Mouse (Mus musculus): ENCODE measurements around the gene Cdh1.
A peak's percentile ranks its signal among the peaks of the same experiment; 100 is the strongest.

Gene Cdh1

GRCm38 (mm10) chr8:106623451-106623850 lies 20.3 kb downstream of the Cdh1 start:
- no peak for DNase-seq (ENCODE audit: low spot score)

DNA sequence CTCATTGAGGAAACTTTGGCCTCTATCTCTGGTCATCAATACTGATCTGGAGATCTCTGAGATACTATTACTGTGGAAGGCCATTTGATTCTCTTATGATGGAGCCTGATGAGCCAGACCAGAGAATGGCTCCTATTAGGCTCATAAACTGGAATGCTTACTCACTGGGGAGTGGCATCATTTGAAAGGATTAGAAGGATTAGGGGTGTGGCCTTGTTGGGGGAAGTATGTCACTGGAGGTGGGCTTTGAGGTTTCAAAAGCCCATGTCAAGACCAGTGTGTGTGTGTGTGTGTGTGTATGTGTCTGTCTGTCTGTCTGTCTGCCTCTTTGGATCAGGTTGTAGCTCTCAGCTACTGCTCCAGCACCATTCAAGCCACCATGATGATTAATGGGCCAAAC lies 20.8 kb downstream of the Cdh1 start:
- no peak for DNase-seq (ENCODE audit: low spot score)

- no peak for DNase-seq (ENCODE audit: low spot score)
Measured at GRCm38 (mm10) chr8:106624743-106625142, 21.6 kb downstream of the Cdh1 start.

GRCm38 (mm10) chr8:106626096-106626865 lies 23.1 kb downstream of the Cdh1 start:
- DNase-seq (ENCODE audit: low spot score) = no peak

DNA sequence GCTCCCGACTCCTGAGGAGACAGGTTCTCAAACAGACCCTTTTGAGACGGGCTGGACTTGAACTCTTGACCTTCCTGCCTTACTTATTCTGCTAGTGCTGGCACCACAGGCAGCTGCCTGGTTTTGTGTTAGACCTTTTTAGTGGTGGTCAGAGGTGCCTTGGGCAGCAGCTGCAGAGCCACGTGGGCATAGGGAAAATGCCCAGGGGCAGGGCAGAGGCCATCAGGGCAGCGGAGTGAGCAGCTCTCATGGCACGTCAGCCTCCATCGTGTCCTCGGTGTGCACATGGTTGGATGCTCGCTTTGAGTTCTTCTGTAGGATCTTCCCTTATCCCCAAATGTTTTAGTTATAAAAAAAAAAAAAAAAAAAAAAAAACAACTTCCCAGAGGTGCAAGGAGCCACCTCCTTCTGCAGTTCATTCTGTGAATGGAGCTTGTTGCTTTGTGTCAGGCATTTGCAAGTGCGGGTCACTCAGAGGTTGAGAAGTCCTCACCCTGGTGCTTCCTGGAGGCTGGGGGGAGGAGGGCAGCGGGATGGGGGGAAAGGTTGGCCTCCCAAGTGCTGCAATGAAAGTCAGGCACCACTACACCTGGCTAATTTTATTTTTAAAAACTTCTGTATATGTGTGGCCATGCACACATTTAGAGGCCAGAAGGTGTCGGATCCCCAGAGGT lies 25.3 kb downstream of the Cdh1 start:
- DNase-seq (ENCODE audit: low spot score) = no peak

GRCm38 (mm10) chr8:106629456-106629855 lies 26.3 kb downstream of the Cdh1 start:
- no peak for DNase-seq (ENCODE audit: low spot score)

DNA sequence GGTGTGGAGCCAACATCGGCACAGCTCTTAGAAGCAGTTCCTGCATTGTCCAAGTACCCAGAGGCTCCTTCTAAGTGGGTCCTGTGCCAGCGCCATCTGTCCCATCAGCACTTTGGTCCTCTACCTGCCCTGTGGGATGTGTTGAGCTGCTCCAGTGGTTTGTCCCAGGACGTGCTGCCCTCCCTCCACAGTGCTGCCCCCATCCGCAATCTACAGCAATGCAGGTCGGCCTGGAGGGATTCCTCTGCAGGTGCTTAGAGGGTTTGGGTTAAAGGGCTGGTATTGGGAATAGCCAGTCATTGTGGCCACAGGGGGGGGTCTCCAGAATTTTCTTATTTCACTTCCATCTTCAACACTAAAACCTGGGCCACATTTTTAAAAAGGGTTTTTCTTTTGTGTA lies 28.8 kb downstream of the Cdh1 start:
- DNase-seq (ENCODE audit: low spot score) = no peak

DNA sequence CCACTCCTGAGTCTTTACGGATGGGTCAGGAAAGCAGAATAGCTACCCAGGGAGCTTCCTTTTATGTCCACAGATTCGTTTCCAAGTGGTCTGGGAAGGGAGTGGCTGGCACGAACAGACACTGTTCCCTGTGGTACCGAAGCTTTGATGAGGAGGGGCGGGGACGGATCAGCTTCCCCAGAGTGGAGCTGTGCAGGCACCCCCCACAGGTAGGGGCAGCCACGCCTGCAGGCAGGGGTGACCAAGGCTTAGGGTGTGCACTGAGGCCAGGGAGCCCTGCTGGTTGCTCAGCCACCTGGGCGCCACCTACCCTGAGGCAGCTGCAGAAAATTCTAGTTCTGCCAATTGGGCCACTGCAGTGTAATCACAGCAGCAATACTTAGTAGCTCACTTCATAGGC lies 29.5 kb downstream of the Cdh1 start:
- no peak for DNase-seq (ENCODE audit: low spot score)

- no peak for DNase-seq (ENCODE audit: low spot score)
Measured at GRCm38 (mm10) chr8:106633361-106634158, 30.4 kb downstream of the Cdh1 start.

DNA sequence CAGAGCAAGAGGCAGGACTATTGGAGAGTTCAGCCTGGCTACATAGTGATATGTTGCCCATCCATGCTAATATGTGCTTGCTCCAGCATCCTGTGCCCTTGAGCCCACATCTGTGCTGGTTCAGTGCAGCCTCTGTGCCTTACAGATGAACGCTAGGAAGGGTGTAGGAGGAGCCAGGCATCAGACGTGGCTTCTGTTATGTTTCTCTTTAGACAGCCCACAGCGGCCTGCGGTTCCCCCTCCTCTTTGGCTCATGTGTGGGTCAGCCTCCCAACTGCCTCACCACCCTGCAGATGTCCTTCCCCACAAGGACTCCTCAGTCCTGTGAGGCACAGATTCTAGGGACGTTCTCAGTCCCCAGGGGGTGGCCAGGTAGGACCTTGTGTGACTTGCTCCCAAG lies 32.1 kb downstream of the Cdh1 start:
- no peak for DNase-seq (ENCODE audit: low spot score)

- no peak for DNase-seq (ENCODE audit: low spot score)
Measured at GRCm38 (mm10) chr8:106637446-106637845, 34.3 kb downstream of the Cdh1 start.

DNA sequence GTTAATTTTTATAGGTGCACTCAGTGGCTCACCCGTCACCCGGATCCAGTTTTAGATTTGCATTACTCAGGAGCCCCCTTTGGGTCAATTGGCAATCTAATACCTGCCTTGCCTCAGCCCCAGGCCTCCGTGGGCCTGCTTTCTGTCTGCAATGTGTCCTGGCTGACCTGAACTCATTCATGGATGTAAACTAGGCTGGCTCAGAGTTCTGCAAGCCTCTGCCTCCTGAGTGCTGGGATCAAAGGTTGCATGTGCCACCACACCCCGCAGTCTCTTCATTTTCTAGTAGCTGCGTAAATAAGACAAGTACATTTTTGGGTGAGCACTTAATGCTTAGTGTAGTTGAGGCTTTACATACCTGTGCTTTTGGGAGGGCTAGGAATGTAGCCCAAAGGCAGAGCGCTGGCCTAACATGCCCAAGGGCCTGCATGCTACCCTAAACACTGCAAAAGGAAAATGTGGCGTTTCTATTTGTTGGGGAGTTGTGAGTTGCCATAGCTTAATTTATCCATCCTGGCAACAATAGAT lies 35.7 kb downstream of the Cdh1 start:
- DNase-seq (ENCODE audit: low spot score) = no peak

DNA sequence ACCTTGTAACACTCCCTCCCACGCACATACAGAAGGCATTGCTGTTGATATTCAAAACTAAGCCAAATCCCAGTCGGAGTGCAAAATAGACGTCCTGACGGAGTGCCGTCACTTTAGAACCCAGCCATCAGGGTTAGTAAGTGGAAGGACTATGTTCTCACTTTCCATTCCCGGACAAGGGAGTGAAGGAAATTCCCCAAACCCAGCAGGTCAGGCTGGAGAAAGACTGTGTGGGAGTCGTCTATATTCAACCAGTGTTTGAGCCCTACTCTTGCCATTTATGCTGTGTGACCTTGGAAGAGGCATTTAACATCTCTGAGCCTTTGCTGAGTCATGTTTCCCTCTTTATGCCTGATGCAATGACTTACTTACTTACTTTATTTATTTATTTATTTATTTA lies 37.1 kb downstream of the Cdh1 start:
- no peak for DNase-seq (ENCODE audit: low spot score)

DNA sequence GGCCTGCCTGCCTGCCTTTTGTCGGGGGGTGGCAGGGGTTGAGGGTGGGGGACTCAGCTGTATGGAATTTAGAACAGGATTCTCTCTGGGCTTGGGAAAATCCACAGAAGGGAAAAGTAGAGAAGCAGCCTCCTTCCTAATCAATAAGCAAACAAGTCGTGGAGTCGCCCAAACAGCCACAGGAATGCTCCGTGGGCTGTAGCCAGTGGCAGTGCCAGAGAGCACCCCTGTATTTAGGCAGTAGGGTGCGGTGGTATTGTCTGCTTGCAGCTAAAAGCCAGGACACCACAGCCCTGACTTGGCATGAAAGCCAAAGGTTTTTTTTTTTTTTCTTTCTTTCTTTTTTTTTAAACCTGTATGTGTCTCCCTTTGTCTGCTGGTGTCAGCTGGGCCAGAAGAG lies 37.8 kb downstream of the Cdh1 start:
- DNase-seq (ENCODE audit: low spot score) = no peak

- no peak for DNase-seq (ENCODE audit: low spot score)
Measured at GRCm38 (mm10) chr8:106642172-106642571, 39.0 kb downstream of the Cdh1 start.

DNA sequence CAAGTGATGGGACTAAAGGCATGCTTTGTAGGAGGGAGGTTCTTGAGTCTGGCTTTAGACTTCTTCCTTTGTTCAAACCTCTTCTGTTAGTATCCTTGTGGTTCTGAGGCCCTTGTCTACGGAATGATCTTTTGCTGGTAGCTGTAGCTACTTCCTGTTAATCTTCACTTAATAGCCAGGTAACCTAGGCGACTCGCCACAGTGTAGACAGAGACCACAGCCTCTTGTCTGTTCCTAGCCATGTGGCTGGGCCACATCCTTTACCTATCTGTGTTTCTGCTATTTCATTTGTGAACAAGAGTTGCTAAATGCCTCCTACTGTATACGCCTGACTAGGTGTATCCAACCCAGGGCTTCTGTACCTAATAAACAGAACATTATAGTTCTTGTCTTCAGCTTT lies 39.9 kb downstream of the Cdh1 start:
- no peak for DNase-seq (ENCODE audit: low spot score)

- DNase-seq (ENCODE audit: low spot score) = no peak
Measured at GRCm38 (mm10) chr8:106644957-106645356, 41.8 kb downstream of the Cdh1 start.

DNA sequence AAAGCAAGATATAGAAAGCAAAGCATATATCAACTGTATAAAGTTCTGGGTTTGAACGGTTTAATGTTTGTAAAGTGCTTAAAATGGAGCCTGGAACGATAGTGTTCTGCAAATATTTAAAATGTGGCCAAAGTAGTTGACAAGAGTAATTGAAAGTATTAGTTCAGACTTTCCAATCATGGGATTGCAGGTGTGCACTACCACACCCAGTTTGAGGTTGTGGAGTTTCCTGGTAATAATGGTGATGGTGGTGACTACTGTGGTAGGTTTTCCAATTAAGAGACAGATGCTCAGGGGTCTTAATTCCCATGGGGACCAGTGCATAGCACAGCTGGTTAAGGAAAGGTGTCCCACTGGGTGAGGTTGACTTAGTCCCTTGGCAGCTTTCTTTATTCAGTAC lies 43.0 kb downstream of the Cdh1 start:
- no peak for DNase-seq (ENCODE audit: low spot score)

DNA sequence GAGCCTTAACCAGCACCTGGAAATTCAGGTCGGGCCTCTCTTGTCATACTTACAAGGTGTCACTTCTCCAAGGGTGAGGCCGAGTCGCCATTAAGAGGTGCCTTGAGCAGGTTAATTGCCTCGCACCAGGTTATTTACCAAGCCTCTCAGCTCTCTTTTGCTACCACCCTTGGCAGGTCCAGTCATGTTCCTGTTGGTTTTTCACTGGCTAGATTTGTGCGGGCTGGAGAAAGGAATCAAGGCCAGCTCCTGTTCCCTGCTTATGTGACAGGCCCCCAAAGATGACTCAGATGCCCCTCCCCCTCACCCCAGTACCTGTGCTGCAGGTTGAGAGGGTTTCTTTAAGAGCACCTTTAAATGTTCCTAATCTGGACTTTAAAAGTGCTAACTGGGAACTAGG lies 43.6 kb downstream of the Cdh1 start:
- no peak for DNase-seq (ENCODE audit: low spot score)

- peak; percentile 73 for DNase-seq (ENCODE audit: low spot score)
Measured at GRCm38 (mm10) chr8:106647387-106647786, 44.2 kb downstream of the Cdh1 start.

GRCm38 (mm10) chr8:106648421-106648820 lies 45.3 kb downstream of the Cdh1 start:
- no peak for DNase-seq (ENCODE audit: low spot score)

GRCm38 (mm10) chr8:106651994-106652393 lies 48.8 kb downstream of the Cdh1 start:
- no peak for DNase-seq (ENCODE audit: low spot score)

- DNase-seq (ENCODE audit: low spot score) = no peak
Measured at GRCm38 (mm10) chr8:106656046-106656445, 52.9 kb downstream of the Cdh1 start.

Measured in ovary, postnatal 14 days (tissue).